Mouse (Mus musculus) fat pad, adult 2 months (tissue): ENCODE results near the gene Olfr628.
"Not testable (repeated sequence)": the region's sequence is repeated elsewhere in the genome, so short reads cannot be mapped to it uniquely, and the experiment has no call there.

Source experiments
- DNase-seq: peaks from one replicate; pipeline ENCODE4 v3.0.0-alpha.2; 2011; ENCODE audit warnings: low read depth, low spot score; ENCODE audit errors: extremely low read depth

Gene Olfr628

DNA sequence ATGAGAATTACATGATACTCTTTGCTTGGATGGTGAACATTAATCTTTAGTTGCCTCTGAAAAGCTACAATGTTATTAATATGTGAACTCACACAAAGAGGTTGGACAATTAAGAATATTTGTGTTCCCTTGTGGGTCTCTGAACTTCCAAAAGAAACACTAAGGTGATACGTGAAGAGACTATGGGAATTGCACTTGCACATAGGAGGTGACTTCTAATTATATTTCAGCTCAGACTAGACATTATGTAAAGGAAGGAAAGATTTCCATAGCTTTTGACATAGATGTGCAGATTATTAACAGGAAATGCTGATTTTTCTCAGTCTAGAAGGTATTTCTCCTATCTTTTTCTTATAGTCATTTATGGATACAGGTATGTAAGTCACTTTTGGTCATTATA is at the start of gene Olfr628:
Olfr628 (plus strand) TSS at position 301 of the 400 bp plus-strand sequence.
- DNase-seq: no peak

DNA sequence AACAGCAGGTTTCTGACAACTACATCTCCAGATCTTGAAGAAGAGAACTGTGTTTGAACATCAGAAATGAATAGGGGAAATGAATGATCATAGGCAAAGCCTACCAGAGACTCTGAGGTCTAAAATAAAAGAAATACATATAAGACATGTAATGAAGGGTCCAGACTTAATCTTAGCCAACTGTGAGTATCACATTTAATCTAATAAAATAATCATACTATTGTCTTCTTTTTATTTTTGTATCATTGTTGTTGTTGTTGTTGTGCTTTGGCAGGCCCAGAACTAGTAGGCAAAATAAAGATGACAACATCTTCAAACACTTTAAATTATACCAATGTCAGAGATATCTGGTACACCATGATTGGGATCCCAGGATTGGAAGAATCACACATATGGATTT is 47.8 kb upstream of the Olfr628 start, which contains the start of gene Olfr625-ps1:
Olfr625-ps1 (plus strand) TSS at position 301 of the 400 bp plus-strand sequence.
- no peak for DNase-seq

DNA sequence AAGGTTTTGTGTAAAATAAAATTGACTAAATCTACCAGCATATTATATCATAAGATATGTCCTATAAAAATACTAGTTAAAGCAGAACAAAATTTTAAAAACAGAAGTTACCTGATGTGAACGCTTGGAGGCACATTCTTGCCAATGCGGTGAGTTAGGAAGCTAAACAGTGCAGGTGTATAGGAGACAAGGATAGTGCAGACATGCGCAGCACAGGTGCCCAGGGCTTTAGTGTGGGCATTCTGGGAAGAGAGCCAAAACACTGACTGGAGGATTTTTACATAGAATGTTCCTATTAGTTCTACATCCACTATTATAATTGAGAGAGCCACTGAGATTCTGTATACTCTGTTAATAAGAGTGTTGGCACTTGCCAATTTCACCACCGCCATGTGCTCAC is 30.7 kb upstream of the Olfr628 start:
- no peak for DNase-seq

DNA sequence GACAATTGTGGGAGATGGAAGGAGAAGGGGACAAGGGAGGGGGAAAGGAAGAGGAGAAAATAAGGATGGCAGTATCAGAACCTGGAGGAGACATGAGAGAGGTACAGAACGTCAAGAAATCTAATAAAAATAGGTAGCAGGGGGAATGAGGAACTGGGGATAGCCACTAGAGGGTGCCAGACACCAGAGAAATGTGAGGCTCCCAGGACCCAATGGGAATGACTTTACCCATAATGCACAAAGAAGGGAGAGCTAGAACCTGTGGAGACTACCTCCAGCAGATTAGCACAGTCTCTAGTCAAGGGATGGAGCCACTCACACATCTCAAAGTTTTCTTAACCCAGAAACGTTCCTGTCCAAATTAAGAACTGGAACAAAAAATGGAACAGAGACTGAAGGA is 18.1 kb upstream of the Olfr628 start:
- no peak for DNase-seq

DNA sequence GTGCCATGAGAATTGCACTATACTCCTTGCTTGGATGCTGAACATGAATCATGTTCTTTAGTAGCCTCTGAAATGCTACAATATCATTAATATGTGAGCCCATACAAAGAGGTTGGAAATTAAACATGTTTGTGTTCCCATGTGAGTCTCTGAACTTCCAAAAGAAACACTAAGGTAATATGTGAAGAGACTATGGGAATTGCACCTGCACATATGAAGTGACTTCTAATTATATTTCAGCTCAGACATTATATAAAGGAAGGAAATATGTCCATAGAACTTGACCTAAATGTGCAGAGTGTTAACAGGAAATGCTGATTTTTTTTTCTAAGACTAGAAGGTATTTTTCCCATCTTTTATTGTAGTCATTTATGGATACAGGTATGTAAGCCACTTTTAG is 15.8 kb upstream of the Olfr628 start, which contains the start of gene Olfr243:
Olfr243 (plus strand) TSS at position 301 of the 400 bp plus-strand sequence.
- no peak for DNase-seq

DNA sequence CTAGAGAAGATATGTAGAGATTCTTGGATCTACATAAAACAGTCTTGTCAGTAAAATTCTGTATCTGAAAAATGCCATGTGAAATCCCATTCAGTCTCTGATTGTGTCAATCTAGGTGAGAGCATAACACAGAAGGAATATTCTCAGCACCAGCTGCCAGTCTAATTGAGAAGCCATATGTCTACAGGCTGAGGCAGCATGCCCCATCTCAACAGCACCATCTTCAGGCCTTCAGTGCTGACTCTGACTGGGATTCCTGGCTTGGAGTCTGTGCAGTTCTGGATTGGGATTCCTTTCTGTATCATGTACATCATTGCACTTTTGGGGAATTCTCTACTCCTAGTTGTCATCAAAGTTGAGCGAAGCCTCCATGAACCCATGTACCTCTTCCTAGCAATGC is 13.8 kb upstream of the Olfr628 start:
- DNase-seq: not testable (repeated sequence)

DNA sequence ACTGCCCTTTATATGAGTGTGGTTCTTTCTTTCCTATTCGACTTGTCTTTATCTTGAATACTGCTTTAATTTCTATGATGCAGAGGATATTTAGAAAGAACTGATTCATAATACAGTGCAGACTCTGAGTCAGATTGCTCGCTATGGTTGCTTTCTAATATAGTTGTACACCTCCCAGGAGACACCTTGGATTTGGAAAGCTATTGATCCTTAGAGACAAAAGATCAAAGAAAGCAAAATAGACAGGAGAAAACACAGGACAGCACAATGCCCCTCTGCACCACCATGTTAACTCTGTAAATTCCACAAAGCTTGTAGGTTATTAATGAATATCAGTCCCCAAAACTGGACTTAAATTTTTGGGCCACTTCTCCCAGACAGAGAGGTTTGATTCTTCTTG is 14.7 kb downstream of the Olfr628 start, which contains the start of gene Olfr629:
Olfr629 (minus strand) TSS at position 101 of the 400 bp plus-strand sequence.
- no peak for DNase-seq

DNA sequence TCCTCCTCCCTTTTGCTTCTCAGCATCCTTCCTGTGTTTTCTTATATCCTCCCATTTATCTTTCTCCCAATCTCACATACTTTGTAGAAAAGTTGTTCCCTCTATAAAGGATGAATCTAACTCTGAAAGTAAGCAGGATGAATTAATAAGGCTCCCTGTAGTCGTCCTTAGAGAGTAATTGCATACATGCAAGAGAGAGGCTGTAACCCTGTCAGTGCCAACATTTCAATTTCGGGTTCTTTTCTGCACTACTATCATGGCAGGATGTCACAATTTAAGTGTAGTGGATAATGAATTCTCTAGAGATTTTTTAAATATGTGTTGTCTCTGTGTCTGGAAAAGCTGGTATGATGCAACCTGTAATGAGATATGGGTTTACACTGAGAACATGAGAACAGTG is 27.1 kb downstream of the Olfr628 start, which contains the start of gene Olfr630:
Olfr630 (minus strand) TSS at position 101 of the 400 bp plus-strand sequence.
- no peak for DNase-seq

DNA sequence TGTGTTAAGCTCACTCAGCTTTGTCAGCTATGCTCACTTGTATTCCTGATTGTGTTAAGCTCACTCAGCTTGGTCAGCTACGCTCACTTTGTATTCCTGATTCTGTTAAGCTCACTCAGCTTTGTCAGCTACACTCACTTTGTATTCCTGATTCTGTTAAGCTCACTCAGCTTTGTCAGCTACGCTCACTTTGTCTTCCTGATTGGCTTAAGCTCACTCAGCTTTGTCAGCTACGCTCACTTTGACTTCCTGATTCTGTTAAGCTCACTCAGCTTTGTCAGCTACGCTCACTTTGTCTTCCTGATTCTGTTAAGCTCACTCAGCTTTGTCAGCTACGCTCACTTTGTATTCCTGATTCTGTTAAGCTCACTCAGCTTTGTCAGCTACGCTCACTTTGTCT is 32.0 kb downstream of the Olfr628 start:
- not testable (repeated sequence) for DNase-seq

DNA sequence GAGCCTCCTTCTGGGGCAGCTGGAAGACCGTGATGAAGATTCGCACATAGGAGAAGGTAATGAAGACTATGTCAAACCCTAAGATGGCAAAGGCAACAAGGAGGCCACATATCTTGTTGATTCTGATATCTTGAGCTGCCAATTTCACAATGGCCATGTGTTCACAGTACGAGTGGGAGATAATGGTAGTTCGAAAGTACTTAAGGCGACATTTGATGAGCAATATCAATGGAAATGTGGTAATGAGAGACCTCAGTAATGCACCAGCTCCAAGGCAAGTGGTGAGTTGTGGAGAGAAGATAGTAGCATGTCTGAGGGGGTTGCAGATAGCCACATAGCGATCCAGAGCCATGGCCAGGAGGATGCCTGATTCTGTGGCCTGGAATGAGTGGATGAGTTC is 37.5 kb downstream of the Olfr628 start:
- not testable (repeated sequence) for DNase-seq

DNA sequence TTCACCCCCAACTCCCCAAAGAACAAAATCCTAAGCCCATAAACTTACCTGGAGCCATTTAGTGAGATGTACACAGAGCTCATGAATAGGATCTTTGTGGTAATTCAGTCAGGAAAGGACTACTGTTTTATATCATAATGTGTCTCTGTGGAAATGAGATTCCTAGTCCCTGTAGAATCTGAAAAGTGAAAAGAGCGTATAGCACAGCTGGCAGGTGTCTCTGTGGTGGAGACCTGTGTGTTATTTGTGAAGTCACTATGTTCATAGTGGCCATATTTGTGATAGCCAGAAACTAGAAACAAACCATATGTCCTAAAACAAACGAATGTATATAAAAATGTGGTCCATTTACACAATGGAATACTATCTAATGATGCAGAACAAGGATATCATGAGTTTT is 41.3 kb downstream of the Olfr628 start, which contains the start of gene Olfr69:
Olfr69 (minus strand) TSS at position 101 of the 400 bp plus-strand sequence.
- no peak for DNase-seq

DNA sequence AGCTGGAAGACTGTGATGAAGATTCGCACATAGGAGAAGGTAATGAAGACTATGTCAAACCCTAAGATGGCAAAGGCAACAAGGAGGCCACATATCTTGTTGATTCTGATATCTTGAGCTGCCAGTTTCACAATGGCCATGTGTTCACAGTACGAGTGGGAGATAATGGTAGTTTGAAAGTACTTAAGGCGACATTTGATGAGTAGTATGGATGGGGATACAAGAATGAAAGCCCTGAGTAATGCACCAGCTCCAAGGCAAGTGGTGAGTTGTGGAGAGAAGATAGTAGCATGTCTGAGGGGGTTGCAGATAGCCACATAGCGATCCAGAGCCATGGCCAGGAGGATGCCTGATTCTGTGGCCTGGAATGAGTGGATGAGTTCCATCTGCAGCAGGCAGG is 47.5 kb downstream of the Olfr628 start:
- DNase-seq: not testable (repeated sequence)

DNA sequence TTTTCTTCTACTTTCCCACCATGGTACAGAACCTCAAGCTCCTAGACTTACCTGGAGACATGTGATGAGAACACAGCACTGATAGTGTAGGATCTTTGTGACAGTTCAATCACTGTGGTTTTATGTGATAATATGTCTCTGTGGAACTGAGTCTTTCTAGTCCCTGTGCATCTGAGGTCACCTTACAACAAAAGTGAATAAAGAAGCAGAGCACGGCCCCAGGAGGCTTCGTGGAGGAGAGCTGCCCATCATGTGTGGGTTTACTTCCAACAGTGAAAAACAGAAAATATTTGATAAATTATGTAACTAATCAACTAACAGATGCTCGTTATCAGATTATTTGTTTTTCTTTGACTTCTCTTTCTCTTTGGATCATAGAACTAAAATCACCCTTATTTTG is 49.4 kb downstream of the Olfr628 start, which contains the start of gene Olfr68:
Olfr68 (minus strand) TSS at position 101 of the 400 bp plus-strand sequence.
- no peak for DNase-seq
